Mouse (Mus musculus): ENCODE results near the gene Sec22a.

- TF ChIP-seq GATA1 (IDR thresholded peaks at IDR 0.05; ENCODE audit: low read depth, low read length) (no peak), CTCF (IDR thresholded peaks at IDR 0.05 in 2 of 3, conservative IDR thresholded peaks at IDR 0.05 in 1 of 3; ENCODE audit: control insufficient read depth in 1 of 3, insufficient read depth in 1 of 3, low read depth in 2 of 3, low read length in 3 of 3, poor library complexity in 1 of 3, severe bottlenecking in 1 of 3) (no peak), TCF12 (IDR thresholded peaks at IDR 0.05; ENCODE audit: low read depth, low read length) (no peak), EP300 (IDR thresholded peaks at IDR 0.05; ENCODE audit: low read depth in 1 of 2, low read length in 2 of 2) (no peak), ZC3H11A (IDR thresholded peaks at IDR 0.05; ENCODE audit: low read depth, low read length) (no peak), CHD1 (IDR thresholded peaks at IDR 0.05; ENCODE audit: low read depth, low read length) (no peak), POLR2A (IDR thresholded peaks at IDR 0.05; ENCODE audit: control insufficient read depth in 1 of 2, insufficient read depth in 1 of 2, low read depth in 1 of 2, low read length in 2 of 2, poor library complexity in 1 of 2) (no peak), E2F4 (IDR thresholded peaks at IDR 0.05; ENCODE audit: borderline replicate concordance, low read depth, low read length) (no peak), HCFC1 (IDR thresholded peaks at IDR 0.05; ENCODE audit: low read depth, low read length) (no peak)
Measured at GRCm38 (mm10) chr16:35405348-35406080, 41.8 kb upstream of the Sec22a start.

Data from MEL (cell line).